Mouse (Mus musculus) olfactory bulb, adult 2 months (tissue): ENCODE measurements around the gene Insrr. TPM values are rescaled to one million over a fixed set of nuclear protein-coding genes. Genes with fewer than 3 reads are reported as not detected.
A peak's percentile ranks its signal among the peaks of the same experiment; 100 is the strongest.

ENCODE experiments used
- H3K27ac ChIP-seq: fragments of 200-500 bp; 2 replicates; pipeline ENCODE4 v1.5.1; 2012; ENCODE audit warnings: low read depth, low read length; ENCODE audit not compliant: insufficient read depth
- H3K4me1 ChIP-seq: fragments of 200-500 bp; 2 replicates; pipeline ENCODE4 v1.6.1; 2012; ENCODE audit warnings: low read length; ENCODE audit not compliant: control insufficient read depth, insufficient read depth
- H3K4me3 ChIP-seq: fragments of 200-500 bp; 2 replicates; pipeline ENCODE4 v1.5.1; 2012; ENCODE audit warnings: mild to moderate bottlenecking, low read depth, low read length, moderate library complexity; ENCODE audit not compliant: insufficient read depth
- CTCF ChIP-seq: fragments of 200-500 bp; IDR thresholded peaks from 2 replicates; pipeline ENCODE4 v1.5.1; 2012; ENCODE audit warnings: low read depth, mild to moderate bottlenecking, low read length, moderate library complexity; ENCODE audit not compliant: insufficient read depth
- POLR2A ChIP-seq: fragments of 200-500 bp; IDR thresholded peaks from 2 replicates; pipeline ENCODE4 v1.6.1; 2012; ENCODE audit warnings: mild to moderate bottlenecking, low read depth, low read length, moderate library complexity; ENCODE audit not compliant: insufficient read depth
- WGBS: fragments of 180-500 bp; shearing (Covaris S2); methylation state at CpG from one replicate; pipeline ENCODE4 v1.1.7; 2018; 5-methylcytosine and 5-hydroxymethylcytosine counted together
- polyA plus RNA-seq: library from polyadenylated mRNA; stranded (reverse); fragments of >200 nt; gene quantifications from 2 replicates; pipeline ENCODE4 v1.2.4, GENCODE M21; 2012; ENCODE audit warnings: low replicate concordance; ENCODE audit not compliant: missing spikeins, insufficient read depth, insufficient read length

Gene Insrr
- polyA plus RNA-seq, 1 experiment: not detected

- TF ChIP-seq POLR2A (no peak), CTCF (no peak)
- no peak overlapping the region for H3K27ac ChIP-seq
- 0 out of 2 replicates have a peak, but pooled peaks cover 10% of the 10 kb centered on the region for H3K4me1 ChIP-seq
- H3K4me3 ChIP-seq: no peak overlapping the region
- 81% methylated on average over 20 of the region's 20 CpGs for WGBS
These were observed 35.1 kb upstream of the Insrr start for GRCm38 (mm10) chr3:87761408-87762375.

GRCm38 (mm10) chr3:87763202-87763601, 33.5 kb upstream of the Insrr start:
- Histone ChIP-seq H3K27ac (no peak overlapping the region), H3K4me1 (0 out of 2 replicates have a peak, but pooled peaks cover 10% of the 10 kb centered on the region), H3K4me3 (no peak overlapping the region)
- 73% methylated on average over 4 of the region's 4 CpGs for WGBS
- TF ChIP-seq POLR2A (no peak), CTCF (no peak)

- Histone ChIP-seq H3K27ac (no peak overlapping the region), H3K4me1 (peaks cover 12% of the 10 kb centered on the region), H3K4me3 (no peak overlapping the region)
- TF ChIP-seq POLR2A (no peak), CTCF (no peak)
- 27% methylated on average over 15 of the region's 15 CpGs for WGBS
These were observed 33.0 kb upstream of the Insrr start for GRCm38 (mm10) chr3:87763683-87764289.

GRCm38 (mm10) chr3:87764506-87764905, 32.2 kb upstream of the Insrr start:
- peaks cover 15% of the 10 kb centered on the region for H3K4me1 ChIP-seq
- no peak overlapping the region for H3K27ac ChIP-seq
- TF ChIP-seq CTCF (no peak), POLR2A (no peak)
- 32% methylated on average over 10 of the region's 10 CpGs for WGBS
- H3K4me3 ChIP-seq: no peak overlapping the region

GRCm38 (mm10) chr3:87765091-87765490, 31.7 kb upstream of the Insrr start:
- no peak overlapping the region for H3K27ac ChIP-seq
- no peak overlapping the region for H3K4me3 ChIP-seq
- H3K4me1 ChIP-seq: peaks cover 15% of the 10 kb centered on the region
- TF ChIP-seq POLR2A (no peak), CTCF (no peak)
- WGBS: 60% methylated on average over 10 of the region's 10 CpGs

- 86% methylated on average over 5 of the region's 5 CpGs for WGBS
- TF ChIP-seq CTCF (no peak), POLR2A (no peak)
- no peak overlapping the region for H3K27ac ChIP-seq
- no peak overlapping the region for H3K4me3 ChIP-seq
- peaks cover 15% of the 10 kb centered on the region for H3K4me1 ChIP-seq
These were observed 31.0 kb upstream of the Insrr start for GRCm38 (mm10) chr3:87765631-87766283.

GRCm38 (mm10) chr3:87766284-87766667, 30.5 kb upstream of the Insrr start:
- H3K4me3 ChIP-seq: no peak overlapping the region
- WGBS: 80% methylated on average over 3 of the region's 3 CpGs
- H3K4me1 ChIP-seq: peaks cover 15% of the 10 kb centered on the region
- no peak for TF ChIP-seq POLR2A
- no peak for TF ChIP-seq CTCF
- no peak overlapping the region for H3K27ac ChIP-seq

- TF ChIP-seq POLR2A: no peak
- no peak for TF ChIP-seq CTCF
- no peak overlapping the region for H3K27ac ChIP-seq
- H3K4me3 ChIP-seq: 0 out of 2 replicates have a peak overlapping the region, but pooled peaks have one; percentile 5
- 86% methylated on average over 8 of the region's 8 CpGs for WGBS
- H3K4me1 ChIP-seq: peaks cover 15% of the 10 kb centered on the region
These were observed 29.0 kb upstream of the Insrr start for GRCm38 (mm10) chr3:87767764-87768163.

- TF ChIP-seq POLR2A (no peak), CTCF (no peak)
- Histone ChIP-seq H3K27ac (no peak overlapping the region), H3K4me3 (peak overlapping the region; percentile 35)
These were observed 28.3 kb upstream of the Insrr start for GRCm38 (mm10) chr3:87768431-87768830.

More at GRCm38 (mm10) chr3:87768431-87768830, 28.3 kb upstream of the Insrr start:
- 68% methylated on average over 6 of the region's 6 CpGs for WGBS
- H3K4me1 ChIP-seq: peaks cover 14% of the 10 kb centered on the region
